Mouse (Mus musculus) hindbrain, embryonic 12.5 days (tissue): ENCODE data around the gene Tst. TPM values are rescaled to one million over a fixed set of nuclear protein-coding genes. Genes with fewer than 3 reads are reported as not detected.

ENCODE experiments used
- ATAC-seq: fragments of 200-750 bp; cut with Nextera tagmentation; 2 replicates; pipeline ENCODE4 v1.8.0; 2017; ENCODE audit warnings: moderate TSS enrichment; ENCODE audit not compliant: low FRiP score
- H3K27ac ChIP-seq: fragments of 300-500 bp; sonication (generic); 2 replicates; pipeline ENCODE4 v1.5.1; 2016; ENCODE audit warnings: mild to moderate bottlenecking
- H3K27me3 ChIP-seq: fragments of 300-500 bp; sonication (generic); 2 replicates; pipeline ENCODE4 v1.6.1; 2016; ENCODE audit warnings: mild to moderate bottlenecking
- H3K36me3 ChIP-seq: fragments of 300-500 bp; sonication (generic); 2 replicates; pipeline ENCODE4 v1.6.1; 2016; ENCODE audit warnings: mild to moderate bottlenecking
- H3K4me1 ChIP-seq: fragments of 300-500 bp; sonication (generic); 2 replicates; pipeline ENCODE4 v1.6.1; 2016
- H3K4me2 ChIP-seq: fragments of 300-500 bp; sonication (generic); replicated peaks from 2 replicates; pipeline ENCODE4 v1.6.1; 2016; ENCODE audit warnings: mild to moderate bottlenecking
- H3K4me3 ChIP-seq: fragments of 300-500 bp; sonication (generic); 2 replicates; pipeline ENCODE4 v1.5.1; 2016; ENCODE audit warnings: mild to moderate bottlenecking
- H3K9ac ChIP-seq: fragments of 300-500 bp; sonication (generic); 2 replicates; pipeline ENCODE4 v1.6.1; 2016; ENCODE audit warnings: mild to moderate bottlenecking, moderate library complexity
- H3K9me3 ChIP-seq: fragments of 300-500 bp; sonication (generic); replicated peaks from 2 replicates; pipeline ENCODE4 v1.6.1; 2016; ENCODE audit warnings: mild to moderate bottlenecking
- WGBS: fragments of 180-500 bp; shearing (Covaris S2); methylation state at CpG from one replicate; pipeline ENCODE4 v1.1.7; 2016; 5-methylcytosine and 5-hydroxymethylcytosine counted together
- polyA plus RNA-seq: library from polyadenylated mRNA; unstranded; fragments of >200 nt; fragmentation: Nextera tagmentation; extraction: Ambion mirVana; gene quantifications from 2 replicates; pipeline ENCODE4 v1.2.1, GENCODE M21; 2016

Gene Tst
- polyA plus RNA-seq, 1 experiment from 2014 or later: 9.3 TPM

GRCm38 (mm10) chr15:78438505-78438904, 32.8 kb upstream of the Tst start:
- 49% methylated on average over 8 of the region's 8 CpGs for WGBS
- peaks cover 58% of the 10 kb centered on the region for H3K4me1 ChIP-seq

GRCm38 (mm10) chr15:78438018-78438394, 32.3 kb upstream of the Tst start:
- Histone ChIP-seq H3K9ac (no peak overlapping the region), H3K36me3 (peaks cover 24% of the 10 kb centered on the region), H3K4me3 (no peak overlapping the region), H3K9me3 (no peaks in the 10 kb centered on the region), H3K4me2 (no peak overlapping the region), H3K27ac (no peak overlapping the region), H3K27me3 (peaks cover 6% of the 10 kb centered on the region; the same call in 1 of the 2 replicates), H3K4me1 (peaks cover 56% of the 10 kb centered on the region)
- WGBS: 54% methylated on average over 4 of the region's 4 CpGs
- ATAC-seq: no peak

More at GRCm38 (mm10) chr15:78438505-78438904, 32.8 kb upstream of the Tst start:
- Histone ChIP-seq H3K9ac (no peak overlapping the region; the same call in 1 of the 2 replicates), H3K9me3 (no peaks in the 10 kb centered on the region), H3K36me3 (peaks cover 21% of the 10 kb centered on the region), H3K27ac (no peak overlapping the region), H3K27me3 (peaks cover 6% of the 10 kb centered on the region; the same call in 1 of the 2 replicates), H3K4me2 (no peak overlapping the region), H3K4me3 (no peak overlapping the region)
- no peak for ATAC-seq

- Histone ChIP-seq H3K4me3 (peak overlapping the region; percentile 19), H3K27ac (peak overlapping the region; percentile 86), H3K9ac (peak overlapping the region; percentile 49), H3K4me1 (peaks cover 56% of the 10 kb centered on the region), H3K9me3 (no peaks in the 10 kb centered on the region), H3K27me3 (peaks cover 6% of the 10 kb centered on the region; the same call in 1 of the 2 replicates), H3K4me2 (peak overlapping the region; percentile 59), H3K36me3 (peaks cover 26% of the 10 kb centered on the region)
- peak; percentile 21 for ATAC-seq
- 16% methylated on average over 23 of the region's 23 CpGs for WGBS
Observed at GRCm38 (mm10) chr15:78437237-78438017, 31.7 kb upstream of the Tst start.

- H3K4me2 ChIP-seq: peak overlapping the region; percentile 59
- no peaks in the 10 kb centered on the region for H3K9me3 ChIP-seq
- H3K27ac ChIP-seq: peak overlapping the region; percentile 86
- peak; percentile 69 for ATAC-seq
- H3K9ac ChIP-seq: peak overlapping the region; percentile 49
- peaks cover 59% of the 10 kb centered on the region for H3K4me1 ChIP-seq
- 10% methylated on average over 32 of the region's 32 CpGs for WGBS
- H3K36me3 ChIP-seq: peaks cover 34% of the 10 kb centered on the region
- peaks cover 6% of the 10 kb centered on the region; the same call in 1 of the 2 replicates for H3K27me3 ChIP-seq
- H3K4me3 ChIP-seq: peak overlapping the region; percentile 19
Observed at GRCm38 (mm10) chr15:78436380-78437192, 30.9 kb upstream of the Tst start.

- Histone ChIP-seq H3K27ac (0 out of 2 replicates have a peak overlapping the region, but pooled peaks have one; percentile 12), H3K27me3 (peaks cover 6% of the 10 kb centered on the region; the same call in 1 of the 2 replicates), H3K4me2 (no peak overlapping the region), H3K4me3 (no peak overlapping the region), H3K4me1 (peaks cover 58% of the 10 kb centered on the region), H3K9me3 (no peaks in the 10 kb centered on the region), H3K36me3 (peaks cover 43% of the 10 kb centered on the region), H3K9ac (no peak overlapping the region)
- WGBS: 78% methylated on average over 11 of the region's 11 CpGs
- no peak for ATAC-seq
Observed at GRCm38 (mm10) chr15:78435681-78436080, 30.0 kb upstream of the Tst start.

- Histone ChIP-seq H3K4me2 (no peak overlapping the region), H3K9me3 (no peaks in the 10 kb centered on the region), H3K4me1 (peaks cover 60% of the 10 kb centered on the region), H3K4me3 (no peak overlapping the region), H3K27ac (0 out of 2 replicates have a peak overlapping the region, but pooled peaks have one; percentile 12), H3K27me3 (peaks cover 6% of the 10 kb centered on the region; the same call in 1 of the 2 replicates), H3K36me3 (peaks cover 48% of the 10 kb centered on the region), H3K9ac (no peak overlapping the region)
- WGBS: 25% methylated on average over 6 of the region's 6 CpGs
- no peak for ATAC-seq
Observed at GRCm38 (mm10) chr15:78434896-78435520, 29.3 kb upstream of the Tst start.

- Histone ChIP-seq H3K4me1 (peaks cover 53% of the 10 kb centered on the region), H3K4me2 (no peak overlapping the region), H3K9me3 (no peaks in the 10 kb centered on the region), H3K36me3 (peaks cover 48% of the 10 kb centered on the region), H3K9ac (no peak overlapping the region; the same call in 1 of the 2 replicates), H3K27ac (no peak overlapping the region), H3K4me3 (no peak overlapping the region), H3K27me3 (peaks cover 6% of the 10 kb centered on the region; the same call in 1 of the 2 replicates)
- ATAC-seq: no peak
- 83% methylated on average over 7 of the region's 7 CpGs for WGBS
Observed at GRCm38 (mm10) chr15:78431541-78432121, 25.9 kb upstream of the Tst start.

GRCm38 (mm10) chr15:78430874-78431273, 25.2 kb upstream of the Tst start:
- Histone ChIP-seq H3K27ac (no peak overlapping the region), H3K9me3 (no peaks in the 10 kb centered on the region), H3K27me3 (peaks cover 3% of the 10 kb centered on the region; the same call in 1 of the 2 replicates), H3K36me3 (peaks cover 46% of the 10 kb centered on the region), H3K4me2 (no peak overlapping the region), H3K4me3 (no peak overlapping the region), H3K9ac (0 out of 2 replicates have a peak overlapping the region, but pooled peaks have one; percentile 27), H3K4me1 (peaks cover 46% of the 10 kb centered on the region)
- no peak for ATAC-seq
- WGBS: 89% methylated on average over 10 of the region's 10 CpGs

- Histone ChIP-seq H3K27me3 (no peaks in the 10 kb centered on the region), H3K4me1 (peaks cover 37% of the 10 kb centered on the region), H3K36me3 (peaks cover 38% of the 10 kb centered on the region), H3K9me3 (no peaks in the 10 kb centered on the region), H3K4me2 (peak overlapping the region; percentile 80), H3K9ac (peak overlapping the region; percentile 82; the same call in 1 of the 2 replicates), H3K27ac (peak overlapping the region; percentile 40; the same call in 1 of the 2 replicates), H3K4me3 (peak overlapping the region; percentile 56; the same call in 1 of the 2 replicates)
- 83% methylated on average over 13 of the region's 13 CpGs for WGBS
- ATAC-seq: no peak
Observed at GRCm38 (mm10) chr15:78429871-78430622, 24.3 kb upstream of the Tst start.

- Histone ChIP-seq H3K36me3 (peaks cover 33% of the 10 kb centered on the region), H3K9ac (peak overlapping the region; percentile 82), H3K27me3 (peaks cover 3% of the 10 kb centered on the region; the same call in 1 of the 2 replicates), H3K4me1 (peaks cover 28% of the 10 kb centered on the region), H3K4me3 (peak overlapping the region; percentile 56), H3K4me2 (peak overlapping the region; percentile 80), H3K27ac (peak overlapping the region; percentile 76), H3K9me3 (no peaks in the 10 kb centered on the region)
- WGBS: 0% methylated on average over 3 of the region's 3 CpGs
- no peak for ATAC-seq
Observed at GRCm38 (mm10) chr15:78429139-78429459, 23.4 kb upstream of the Tst start.
